Mouse (Mus musculus) right cerebral cortex, adult 2 months (tissue): ENCODE measurements at regions not wholly inside any gene's neighbourhood (a gene's known extent, or its start where the extent isn't known, plus 50 kb on each side); places are given as distances from the start of the nearest gene placed in this dataset.
"Not testable (repeated sequence)": the region's sequence is repeated elsewhere in the genome, so short reads cannot be mapped to it uniquely, and the experiment has no call there.

Experiments used
- DNase-seq, 2 experiments: peaks; one replicate each; pipeline ENCODE4 v3.0.0; 2021 to 2022; ENCODE audit warnings: low spot score in 2 of 2

GRCm38 (mm10) chr10:96188168-96188567 is 51.8 kb downstream of the Gm5426 start:
- no peak for DNase-seq

GRCm38 (mm10) chr10:96190168-96190987 is 54.0 kb downstream of the Gm5426 start:
- no peak for DNase-seq

GRCm38 (mm10) chr10:96200932-96201641 is 64.7 kb downstream of the Gm5426 start:
- DNase-seq: no peak

DNA sequence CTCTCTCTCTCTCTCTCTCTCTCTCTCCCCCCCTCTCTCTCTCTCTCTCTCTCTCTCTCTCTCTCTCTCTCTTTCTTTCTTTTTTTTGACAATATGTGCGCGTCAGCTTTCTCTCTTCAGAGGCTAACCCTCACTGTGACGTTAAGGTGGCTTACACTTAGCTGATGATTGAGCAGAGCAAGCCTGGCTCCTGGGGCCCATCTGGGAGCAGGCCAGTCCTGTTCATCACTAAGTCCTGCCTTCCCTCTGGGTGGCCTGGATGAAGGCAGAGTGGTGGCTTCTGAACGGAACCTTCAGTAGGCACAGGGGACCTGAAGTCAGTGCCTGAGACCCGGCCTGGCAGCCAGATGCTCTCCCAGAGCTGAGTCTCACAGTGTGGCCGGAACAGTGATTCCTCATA is 65.5 kb downstream of the Gm5426 start:
- DNase-seq: no peak

GRCm38 (mm10) chr10:96202871-96203270 is 66.5 kb downstream of the Gm5426 start:
- no peak for DNase-seq

DNA sequence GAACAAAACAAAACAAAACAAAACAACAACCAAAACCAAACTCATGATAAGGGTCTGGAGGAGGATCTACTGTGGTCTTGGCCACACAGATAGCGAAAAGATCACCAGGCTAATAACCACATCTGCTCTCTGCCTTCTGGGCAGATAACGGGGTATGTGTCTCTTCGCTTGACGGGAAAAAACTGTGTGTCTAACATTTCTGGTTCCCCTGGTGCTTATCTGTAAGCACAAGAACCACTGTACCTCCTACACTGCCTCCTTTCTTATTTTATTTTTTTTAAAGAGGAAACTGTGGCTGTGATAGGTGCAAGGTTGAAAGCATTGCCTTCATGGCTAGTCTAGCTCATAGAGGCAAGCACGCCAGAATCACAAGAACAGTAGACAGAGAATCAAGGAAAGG is 67.8 kb downstream of the Gm5426 start:
- no peak for DNase-seq

- DNase-seq: no peak
Measured at GRCm38 (mm10) chr10:96209171-96209570, 72.8 kb downstream of the Gm5426 start.

DNA sequence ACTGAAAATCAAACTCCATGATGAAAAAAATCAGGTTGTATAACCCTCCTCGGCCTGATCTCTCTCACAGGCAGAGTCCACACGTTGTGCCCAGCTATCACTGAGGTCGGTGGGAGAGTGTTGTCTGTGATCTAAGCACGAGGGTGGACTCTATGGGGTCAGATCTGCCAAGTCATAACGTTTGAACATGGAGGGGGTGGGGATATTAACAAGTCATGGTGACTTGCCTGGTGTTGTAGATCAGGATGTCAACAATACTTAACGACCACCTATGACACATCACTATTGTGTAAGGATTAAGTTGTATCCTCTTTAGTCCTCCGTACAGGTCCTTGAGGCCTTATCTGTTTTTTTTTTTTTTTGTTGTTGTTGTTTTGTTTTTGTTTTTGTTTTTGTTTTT is 74.8 kb downstream of the Gm5426 start:
- no peak for DNase-seq

DNA sequence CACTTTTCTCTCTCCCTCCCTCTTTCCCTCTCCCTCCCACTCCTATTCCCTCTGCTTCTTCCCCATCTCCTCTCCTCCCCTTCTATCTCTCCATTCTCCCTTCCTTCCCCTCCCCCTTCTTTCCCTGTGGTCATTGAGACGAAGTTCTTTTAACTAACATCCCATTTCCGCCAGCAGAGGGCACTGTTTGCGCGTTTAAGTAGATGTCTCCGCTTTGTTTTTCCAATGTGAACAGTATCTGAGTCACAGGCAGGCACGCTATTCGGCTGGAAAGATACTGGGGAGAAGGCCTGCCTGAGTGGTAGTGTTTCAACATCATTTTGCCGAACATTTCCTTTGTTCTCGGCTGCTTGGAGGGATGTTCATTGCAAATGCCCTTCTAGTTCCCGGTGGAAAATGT is 77.5 kb downstream of the Gm5426 start:
- DNase-seq: peak; percentile 96 to 98

- DNase-seq: no peak
Measured at GRCm38 (mm10) chr10:96214285-96214684, 77.9 kb downstream of the Gm5426 start.

- DNase-seq: no peak
Measured at GRCm38 (mm10) chr10:96214946-96215345, 78.5 kb downstream of the Gm5426 start.

GRCm38 (mm10) chr10:96220731-96221130 is 84.3 kb downstream of the Gm5426 start:
- DNase-seq: no peak

DNA sequence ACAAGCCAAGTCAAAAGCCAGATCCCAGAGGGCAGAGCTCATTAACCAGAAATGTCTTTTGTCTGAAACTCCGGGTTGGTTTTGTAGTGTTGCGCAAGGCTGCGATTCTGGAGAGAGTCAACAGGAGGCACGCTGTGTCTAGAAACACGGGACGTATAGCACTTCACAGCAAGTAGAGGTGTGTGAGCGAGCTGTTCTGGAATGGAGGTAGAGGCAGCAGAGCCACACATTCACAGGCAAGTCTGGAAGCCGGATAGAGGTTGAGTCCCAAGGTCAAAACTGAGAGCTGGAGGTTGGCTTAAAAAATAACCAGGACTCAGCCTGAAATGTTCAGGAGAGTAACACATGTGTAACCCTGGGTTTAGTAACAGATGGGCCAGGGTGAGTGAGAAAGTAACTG is 94.0 kb downstream of the Gm5426 start:
- no peak for DNase-seq

- no peak for DNase-seq
Measured at GRCm38 (mm10) chr10:96231309-96231708, 94.9 kb downstream of the Gm5426 start.

- no peak for DNase-seq
Measured at GRCm38 (mm10) chr10:96232889-96233288, 96.5 kb downstream of the Gm5426 start.

- no peak for DNase-seq
Measured at GRCm38 (mm10) chr10:96234564-96235412, 98.4 kb downstream of the Gm5426 start.

GRCm38 (mm10) chr10:96236031-96236430 is 99.6 kb downstream of the Gm5426 start:
- not testable (repeated sequence) for DNase-seq

DNA sequence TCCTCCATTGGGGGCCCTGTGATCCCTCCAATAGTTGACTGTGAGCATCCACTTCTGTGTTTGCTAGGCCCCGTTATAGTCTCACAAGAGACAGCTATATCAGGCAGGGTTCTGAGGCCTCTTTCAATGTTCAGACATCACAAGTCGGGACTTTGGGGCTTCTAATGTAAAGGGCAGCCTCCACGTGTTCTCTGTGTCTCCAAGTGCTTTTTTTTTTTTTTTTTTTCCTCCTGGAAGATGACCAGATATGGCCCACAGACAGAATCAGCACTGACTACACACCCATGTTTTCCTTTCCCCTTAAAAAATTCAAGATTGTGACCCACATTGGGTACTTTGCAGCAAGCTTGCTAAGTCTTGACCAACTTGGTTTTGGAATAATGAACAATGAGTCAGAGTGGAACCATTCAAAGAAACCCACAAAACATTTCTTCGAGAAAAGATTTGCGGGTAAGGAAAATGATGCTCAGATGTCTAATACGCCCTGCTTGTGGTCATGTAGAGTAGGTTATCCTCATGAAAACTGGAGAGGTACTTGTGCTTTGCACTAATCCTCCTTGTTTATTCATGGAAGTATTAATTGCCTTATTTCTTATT is 100.5 kb downstream of the Gm5426 start:
- DNase-seq: no peak

- DNase-seq: no peak
Measured at GRCm38 (mm10) chr10:96237572-96238130, 101.2 kb downstream of the Gm5426 start.

DNA sequence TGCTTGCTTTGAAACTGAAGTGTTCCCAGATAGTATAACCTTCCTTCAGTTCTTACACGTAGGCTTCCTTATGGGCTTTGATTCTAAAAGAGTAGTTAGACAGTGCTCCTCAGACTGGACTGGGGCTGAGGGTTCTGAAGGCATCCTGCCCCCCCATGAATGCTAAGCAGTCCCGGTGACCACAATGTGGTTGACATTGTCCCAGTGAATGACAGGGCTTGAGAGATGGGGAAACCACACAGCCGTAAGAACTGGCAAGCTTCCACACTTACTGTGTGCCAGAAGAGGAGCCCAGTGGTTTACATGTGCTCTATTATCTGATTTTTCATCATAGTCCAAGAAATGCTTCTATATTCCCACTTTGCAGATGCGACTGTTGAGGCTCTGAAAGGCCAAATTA is 101.8 kb downstream of the Gm5426 start:
- no peak for DNase-seq

DNA sequence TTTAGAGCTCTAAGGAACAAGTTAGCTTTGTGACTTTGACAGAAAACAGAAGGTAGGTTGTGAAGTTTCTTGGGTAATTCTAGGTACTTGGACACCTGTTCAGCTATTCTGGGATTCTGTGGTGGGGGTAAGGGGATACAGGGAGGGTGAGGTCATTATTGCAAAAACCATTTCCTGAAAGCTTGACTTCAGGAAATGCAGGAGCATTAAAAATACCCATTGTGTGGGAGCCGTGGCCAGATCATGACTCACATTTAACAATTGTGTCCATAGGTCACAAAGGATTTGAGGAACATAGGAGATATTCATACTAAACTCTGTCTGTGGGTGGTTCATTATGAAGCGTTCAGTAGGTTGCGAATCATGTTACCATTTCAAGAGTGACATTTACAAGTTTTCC is 102.4 kb downstream of the Gm5426 start:
- no peak for DNase-seq

DNA sequence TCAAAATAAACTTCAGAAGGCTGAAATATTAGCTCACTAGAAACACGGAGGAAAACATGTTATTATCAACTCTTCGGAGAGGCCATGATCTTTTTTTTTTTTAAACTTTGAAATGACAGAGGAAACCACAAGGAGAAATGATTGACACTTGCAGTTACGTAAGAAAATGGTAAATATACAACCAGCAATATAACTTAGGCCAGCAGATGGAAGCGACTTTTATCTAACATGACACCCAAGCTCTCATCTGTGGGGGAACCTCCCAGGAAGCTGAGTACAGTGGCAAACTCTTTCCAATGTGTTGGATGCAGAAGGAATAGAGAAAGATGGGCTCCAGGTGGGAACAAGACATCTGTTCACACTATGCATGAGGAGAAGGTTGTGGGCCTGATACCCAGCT is 104.2 kb downstream of the Gm5426 start:
- no peak for DNase-seq
